Mouse (Mus musculus): ENCODE data around the gene Palb2.

Palb2 gene

GRCm38 (mm10) chr7:122099222-122099621 lies 33.6 kb downstream of the Palb2 start:
- DNase-seq (ENCODE audit: low read depth) = peak; percentile 82

DNA sequence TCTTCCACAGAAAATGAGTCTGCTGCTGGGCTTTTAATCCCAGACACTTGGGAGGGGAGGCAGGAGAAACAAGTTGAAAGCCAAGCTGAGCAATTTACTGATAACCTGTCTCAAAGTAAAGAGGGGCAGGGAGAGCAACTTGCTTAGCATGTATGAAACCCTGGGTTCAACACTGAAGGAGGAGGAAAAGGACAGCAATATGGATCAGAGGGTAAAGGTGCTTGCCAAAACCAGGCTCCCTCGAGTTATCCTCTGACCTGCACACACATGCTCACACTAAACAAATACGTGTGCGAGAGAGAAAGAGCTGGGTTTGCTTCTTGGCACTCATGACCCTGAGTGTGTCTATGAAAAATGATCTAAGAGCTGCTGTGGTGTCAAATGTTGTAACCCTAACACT lies 34.8 kb downstream of the Palb2 start:
- DNase-seq (ENCODE audit: low read depth) = no peak

- no peak for DNase-seq (ENCODE audit: low read depth)
Measured at GRCm38 (mm10) chr7:122094564-122095330, 38.0 kb downstream of the Palb2 start.

DNA sequence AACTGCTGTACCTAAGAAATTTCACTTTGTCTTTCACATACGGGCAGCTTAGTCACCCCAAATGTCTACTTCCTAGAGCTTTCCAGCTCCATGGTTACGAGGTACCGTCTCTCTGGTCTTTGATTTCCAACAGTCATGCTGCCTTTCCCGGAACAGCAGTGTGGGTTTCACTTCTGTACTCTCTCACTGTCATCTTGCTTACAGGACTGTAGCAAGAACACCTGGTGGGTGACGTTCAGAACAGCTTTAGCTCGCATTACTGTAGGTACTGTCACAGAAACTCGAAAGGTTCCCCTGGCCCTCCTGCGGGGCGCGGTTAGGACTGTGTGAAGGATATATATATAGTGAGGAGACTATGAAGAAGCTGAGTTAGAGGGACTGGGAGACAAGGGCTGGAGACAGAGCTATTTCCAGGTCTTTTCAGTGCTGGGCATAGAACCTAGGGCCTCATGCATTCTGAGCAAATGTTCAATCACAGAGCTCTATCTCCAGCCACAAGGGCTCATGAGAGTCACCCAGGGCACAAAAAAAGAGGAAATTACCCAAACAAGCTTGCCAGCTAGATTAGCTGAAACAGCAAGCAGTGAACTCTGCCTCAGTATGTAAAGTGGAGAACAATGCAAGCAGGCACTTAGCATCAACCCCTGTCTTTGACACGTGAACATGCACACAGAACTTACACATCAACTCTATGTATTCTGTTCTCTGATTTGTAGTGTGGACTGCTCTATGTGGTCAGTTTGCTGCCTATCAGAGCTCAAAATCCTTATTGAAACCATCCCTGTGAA lies 45.4 kb downstream of the Palb2 start:
- no peak for DNase-seq (ENCODE audit: low read depth)

- no peak for DNase-seq (ENCODE audit: low read depth)
Measured at GRCm38 (mm10) chr7:122081071-122081470, 51.7 kb downstream of the Palb2 start.

DNA sequence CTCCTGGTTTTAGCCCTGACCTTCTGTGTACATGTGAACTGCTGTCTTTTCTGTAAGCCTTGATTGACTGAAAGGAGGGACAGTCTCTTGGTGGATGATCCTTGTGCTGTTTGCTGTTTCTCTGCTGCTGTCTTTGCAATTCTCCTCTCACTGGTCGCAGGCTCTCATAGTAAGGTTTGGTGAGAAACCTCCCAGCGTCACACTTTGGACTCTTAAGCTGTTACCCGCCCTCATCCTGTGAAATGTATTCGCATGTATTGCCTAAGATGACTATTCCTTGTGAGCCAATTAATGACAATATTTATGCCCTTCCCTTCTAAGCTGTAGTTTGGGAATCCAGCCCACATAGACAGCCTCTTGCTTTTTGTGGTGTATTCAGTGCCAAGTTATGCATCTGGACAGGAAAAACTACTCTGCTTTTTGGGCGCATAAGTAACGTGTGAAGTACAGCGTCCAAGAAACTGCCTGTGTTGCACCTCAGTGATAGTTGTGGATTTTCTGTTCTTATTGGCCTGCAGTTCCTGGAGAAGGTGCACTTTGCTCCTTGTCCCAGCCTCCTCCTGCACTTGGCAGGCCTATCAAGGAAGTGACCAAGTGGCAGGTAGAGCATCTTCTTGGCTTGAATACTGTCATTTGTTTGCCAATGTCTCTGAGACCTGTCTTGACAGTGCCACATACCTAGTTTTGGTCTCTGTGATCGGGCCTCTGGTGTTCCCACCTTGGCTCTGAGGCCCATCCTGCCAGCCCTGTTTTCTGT lies 52.8 kb downstream of the Palb2 start:
- DNase-seq (ENCODE audit: low read depth) = no peak

GRCm38 (mm10) chr7:122074374-122074773 lies 58.4 kb downstream of the Palb2 start:
- DNase-seq (ENCODE audit: low read depth) = no peak

DNA sequence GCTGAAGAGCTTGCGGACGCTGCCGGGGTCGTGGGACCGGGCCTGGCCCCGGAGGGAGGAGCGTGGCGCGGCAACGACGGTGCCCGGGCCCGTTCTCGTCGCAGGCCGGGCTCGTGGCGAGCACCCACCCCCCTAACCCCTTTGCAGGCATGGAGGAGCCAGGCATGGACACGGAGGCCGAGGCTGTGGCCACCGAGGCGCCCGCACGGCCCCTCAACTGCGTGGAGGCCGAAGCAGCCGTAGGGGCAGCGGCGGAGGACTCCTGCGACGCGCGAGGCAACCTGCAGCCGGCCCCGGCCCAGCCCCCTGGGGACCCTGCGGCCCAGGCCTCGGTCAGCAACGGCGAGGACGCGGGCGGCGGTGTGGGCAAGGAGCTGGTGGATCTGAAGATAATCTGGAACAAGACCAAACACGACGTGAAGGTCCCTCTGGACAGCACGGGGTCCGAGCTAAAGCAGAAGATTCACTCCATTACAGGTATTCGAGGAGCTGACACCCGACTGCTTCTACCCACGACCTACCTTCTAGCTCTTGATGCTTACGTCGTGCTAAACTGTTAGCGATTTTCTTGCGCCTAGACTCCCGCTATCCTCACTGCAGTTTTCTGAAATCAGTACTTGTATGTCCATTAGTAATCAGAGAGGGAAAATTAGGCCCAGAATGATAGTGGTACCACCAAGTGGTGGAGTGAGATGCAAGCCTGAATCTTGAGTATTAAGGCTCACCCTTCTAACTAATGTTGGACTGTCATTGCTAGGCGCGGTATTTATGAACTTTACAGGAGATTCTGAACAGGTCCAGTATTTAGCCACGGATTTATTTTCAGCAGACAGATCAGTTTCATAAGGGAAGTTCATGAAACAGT lies 65.0 kb downstream of the Palb2 start:
- peak; percentile 35 for DNase-seq (ENCODE audit: low read depth)

DNA sequence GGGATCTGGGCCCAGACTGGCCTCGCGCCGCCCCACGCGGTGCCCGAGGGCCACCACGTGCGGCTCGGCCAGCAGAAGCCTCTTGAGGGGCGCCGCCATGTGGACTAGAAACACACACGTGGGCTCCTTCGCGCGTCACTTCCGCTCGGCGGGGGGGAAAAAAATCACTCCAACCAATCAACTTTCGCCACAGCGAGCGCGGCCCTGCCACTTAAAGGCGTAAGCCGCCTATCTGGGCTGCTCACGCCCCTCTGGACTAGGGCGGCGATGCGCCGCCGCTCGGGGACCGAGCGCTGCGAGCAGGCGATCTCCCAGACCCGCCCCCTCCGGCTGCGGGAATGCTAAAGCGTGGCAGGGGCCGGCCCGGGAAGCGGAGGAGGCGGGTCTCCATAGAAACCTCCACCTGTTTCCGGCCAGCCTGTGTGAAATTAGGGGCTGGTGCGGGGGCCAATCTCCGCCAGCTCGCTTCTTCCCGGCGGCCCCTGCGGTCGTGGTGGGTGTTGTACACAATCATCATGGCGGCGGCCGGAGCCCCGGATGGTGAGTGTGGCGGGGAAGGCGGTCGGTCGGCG lies 65.8 kb downstream of the Palb2 start, which contains the start of the genes Ubfd1 and Ears2:
TSS of gene Ubfd1 (plus strand) at position 231 of the 572 bp plus-strand sequence.
TSS of gene Ears2 (minus strand) at position 319 of the 572 bp plus-strand sequence.
- DNase-seq (ENCODE audit: low read depth) = peak; percentile 95

DNA sequence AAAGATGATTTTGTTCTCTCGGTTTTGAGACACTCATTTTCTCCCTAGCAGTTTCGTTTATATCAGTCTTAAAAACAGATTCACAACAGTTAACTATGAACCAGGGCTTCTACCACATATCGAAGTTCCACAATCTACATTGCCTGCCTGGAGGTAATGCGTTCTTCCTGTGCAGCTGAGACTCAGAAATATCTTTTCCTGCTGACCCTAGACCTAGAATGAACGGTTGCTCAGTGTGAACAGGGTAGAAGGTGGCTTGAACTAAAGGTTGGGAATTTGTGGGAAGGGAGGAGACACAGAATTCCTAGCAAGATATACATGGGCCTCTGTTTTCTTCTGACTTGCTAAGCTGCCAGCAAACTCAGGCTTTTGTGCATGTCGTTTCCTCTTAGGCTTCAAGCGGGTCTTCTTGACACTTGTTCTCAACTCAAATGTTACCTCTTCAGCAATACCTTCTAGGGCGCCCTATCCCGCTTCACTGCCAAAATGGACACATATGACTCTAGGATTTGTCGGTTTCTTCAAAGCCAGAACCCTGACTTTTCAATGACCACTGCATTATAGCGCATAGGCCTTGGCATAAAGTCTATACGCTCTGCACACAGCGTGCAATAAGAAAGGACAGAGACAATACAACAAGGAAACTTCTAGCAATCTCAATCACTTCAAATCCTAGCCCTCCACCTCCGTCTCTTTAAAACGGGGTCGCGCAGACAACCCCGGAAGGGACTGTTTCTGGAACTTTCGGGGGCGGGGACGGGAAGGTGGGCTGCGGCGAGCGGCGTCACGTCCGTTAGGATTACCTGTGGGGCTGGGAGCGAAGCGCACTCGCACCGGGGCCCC lies 66.5 kb downstream of the Palb2 start:
- DNase-seq (ENCODE audit: low read depth) = no peak

DNA sequence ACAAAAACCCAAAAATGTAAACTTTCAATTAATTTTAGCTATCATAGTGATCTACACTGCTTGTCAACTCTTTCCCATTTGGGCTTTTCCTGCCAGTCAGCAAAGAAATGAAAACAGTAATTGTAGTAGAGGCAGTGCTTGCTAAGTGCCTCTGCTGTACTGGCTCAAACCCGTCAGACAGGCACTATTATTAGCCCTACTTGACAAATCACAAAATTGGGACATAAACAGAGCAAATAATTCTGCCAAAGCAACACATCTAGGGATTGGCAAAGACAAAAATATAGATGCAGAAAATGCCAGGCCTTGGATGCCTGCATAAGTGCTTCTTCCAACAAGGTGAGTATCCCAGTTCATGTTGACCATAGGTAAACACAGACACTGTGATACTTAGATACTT lies 67.1 kb downstream of the Palb2 start:
- DNase-seq (ENCODE audit: low read depth) = no peak
